Mouse (Mus musculus) E14TG2a.4 (cell line): ENCODE measurements around the gene Specc1.

Experiments
- CTCF ChIP-seq: conservative IDR thresholded peaks from 2 replicates; pipeline ENCODE4 v1.5.1; 2014; ENCODE audit warnings: low read length
- POU5F1 ChIP-seq: IDR thresholded peaks from 2 replicates; pipeline ENCODE4 v1.6.1; 2014; ENCODE audit warnings: low read length, borderline replicate concordance

DNA sequence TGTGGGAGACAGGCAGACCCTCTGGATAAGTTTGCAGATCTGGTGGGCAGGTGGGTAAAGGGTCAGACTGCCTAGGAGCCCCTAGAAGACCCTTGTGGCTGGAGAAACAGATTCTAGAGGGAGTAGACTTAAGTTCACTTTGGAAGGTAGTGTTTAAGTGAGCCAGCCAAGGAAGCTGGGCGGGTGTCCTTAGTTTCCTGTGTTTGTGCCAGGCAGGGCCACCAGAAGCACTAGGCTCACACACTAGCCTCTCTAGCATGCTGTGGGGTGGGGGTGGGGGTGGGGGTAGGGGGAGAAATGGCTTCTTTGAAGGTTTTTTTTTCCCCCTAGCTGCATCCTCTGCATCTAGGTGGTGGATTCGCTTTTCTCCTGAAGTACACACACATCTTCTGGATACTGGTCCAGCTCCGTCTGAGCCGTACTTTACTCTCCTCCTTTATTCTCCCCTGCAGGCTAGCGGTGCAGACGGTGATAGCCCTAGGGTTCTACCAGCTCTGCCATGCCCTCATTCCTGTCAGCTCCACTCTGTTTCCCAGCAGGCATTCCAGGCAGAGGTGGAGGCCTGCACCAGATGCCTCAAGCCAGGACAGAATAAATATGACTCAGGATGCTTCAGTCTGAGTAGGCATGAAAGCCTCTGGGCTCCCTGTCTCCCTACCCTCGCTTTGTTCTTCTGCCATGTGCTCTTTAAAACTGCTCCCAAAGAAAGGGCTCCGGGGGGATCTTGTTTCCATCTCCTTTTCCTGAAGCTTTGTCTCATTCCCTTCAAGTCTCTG, 66.3 kb downstream of the Specc1 start:
- TF ChIP-seq CTCF (no peak), POU5F1 (no peak)
